Mouse (Mus musculus) midbrain, embryonic 11.5 days (tissue): ENCODE measurements around the gene Rhobtb1. TPM values are rescaled to one million over a fixed set of nuclear protein-coding genes. Genes with fewer than 3 reads are reported as not detected.

Experiments used
- ATAC-seq: fragments of 200-750 bp; cut with Nextera tagmentation; 2 replicates; pipeline ENCODE4 v1.8.0; 2017; ENCODE audit warnings: moderate TSS enrichment, moderate library complexity; ENCODE audit not compliant: low FRiP score
- DNase-seq: peaks from one replicate; pipeline ENCODE4 v3.0.0; 2015; ENCODE audit warnings: low spot score; ENCODE audit errors: missing footprints
- H3K27ac ChIP-seq: fragments of 300-500 bp; sonication (generic); 2 replicates; pipeline ENCODE4 v1.5.1; 2014; ENCODE audit warnings: low read depth, low read length
- H3K27me3 ChIP-seq: fragments of 300-500 bp; sonication (generic); 2 replicates; pipeline ENCODE4 v1.6.1; 2014; ENCODE audit warnings: mild to moderate bottlenecking, low read length, moderate library complexity, mixed read lengths; ENCODE audit not compliant: control insufficient read depth, insufficient read depth
- H3K36me3 ChIP-seq: fragments of 300-500 bp; sonication (generic); 2 replicates; pipeline ENCODE4 v1.6.1; 2014; ENCODE audit warnings: mild to moderate bottlenecking, low read length, moderate library complexity, mixed read lengths; ENCODE audit not compliant: control insufficient read depth, insufficient read depth
- H3K4me1 ChIP-seq: fragments of 300-500 bp; sonication (generic); 2 replicates; pipeline ENCODE4 v1.6.1; 2014; ENCODE audit warnings: low read length; ENCODE audit not compliant: control insufficient read depth, insufficient read depth
- H3K4me2 ChIP-seq: fragments of 300-500 bp; sonication (generic); 2 replicates; pipeline ENCODE4 v1.6.1; 2014; ENCODE audit warnings: mild to moderate bottlenecking, moderate library complexity
- H3K4me3 ChIP-seq: fragments of 300-500 bp; sonication (generic); 2 replicates; pipeline ENCODE4 v1.5.1; 2014; ENCODE audit warnings: low read depth, low read length
- H3K9ac ChIP-seq: fragments of 300-500 bp; sonication (generic); 2 replicates; pipeline ENCODE4 v1.6.1; 2014; ENCODE audit warnings: low read length
- H3K9me3 ChIP-seq: fragments of 300-500 bp; sonication (generic); 2 replicates; pipeline ENCODE4 v1.6.1; 2016; ENCODE audit warnings: low read length; ENCODE audit not compliant: control insufficient read depth
- WGBS: fragments of 180-500 bp; shearing (Covaris S2); extraction: QIAGEN DNeasy Blood & Tissue Kit; methylation state at CpG from one replicate; pipeline ENCODE4 v1.1.7; 2014; 5-methylcytosine and 5-hydroxymethylcytosine counted together
- polyA plus RNA-seq: library from polyadenylated mRNA; unstranded; fragments of >200 nt; fragmentation: Nextera tagmentation; extraction: Ambion mirVana; gene quantifications from 2 replicates; pipeline ENCODE4 v1.2.1, GENCODE M21; 2014

Rhobtb1 gene
- polyA plus RNA-seq, 1 experiment from 2014 or later = 14.2 TPM

DNA sequence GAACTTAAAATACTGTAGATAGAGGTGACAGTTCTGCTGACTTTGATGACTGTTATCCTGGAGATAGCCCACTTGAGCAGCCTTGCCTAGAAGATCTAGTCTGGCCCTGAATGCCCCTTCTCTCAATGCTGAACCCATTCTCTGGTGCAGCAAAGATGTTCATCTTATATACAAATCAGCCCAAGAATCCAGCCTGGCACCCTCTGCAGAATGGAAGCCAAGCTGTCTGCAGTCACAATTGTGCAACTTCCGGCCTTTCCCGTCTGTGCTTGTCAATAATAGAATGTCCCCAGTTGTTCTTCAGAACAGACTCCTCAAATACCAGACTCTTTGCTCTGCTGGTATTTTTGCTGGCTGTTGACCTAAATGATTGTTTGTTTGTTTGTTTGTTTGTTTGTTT is 89.3 kb downstream of the Rhobtb1 start:
- H3K27ac ChIP-seq = no peak overlapping the region
- H3K27me3 ChIP-seq = no peaks in the 10 kb centered on the region
- H3K4me1 ChIP-seq = peaks cover 4% of the 10 kb centered on the region; the same call in 1 of the 2 replicates
- H3K9ac ChIP-seq = no peak overlapping the region
- 89% methylated on average over 2 of the region's 2 CpGs for WGBS
- no peak for ATAC-seq
- DNase-seq = no peak
- H3K4me2 ChIP-seq = no peak overlapping the region
- no peaks in the 10 kb centered on the region for H3K36me3 ChIP-seq
- H3K4me3 ChIP-seq = no peak overlapping the region
- no peaks in the 10 kb centered on the region for H3K9me3 ChIP-seq

DNA sequence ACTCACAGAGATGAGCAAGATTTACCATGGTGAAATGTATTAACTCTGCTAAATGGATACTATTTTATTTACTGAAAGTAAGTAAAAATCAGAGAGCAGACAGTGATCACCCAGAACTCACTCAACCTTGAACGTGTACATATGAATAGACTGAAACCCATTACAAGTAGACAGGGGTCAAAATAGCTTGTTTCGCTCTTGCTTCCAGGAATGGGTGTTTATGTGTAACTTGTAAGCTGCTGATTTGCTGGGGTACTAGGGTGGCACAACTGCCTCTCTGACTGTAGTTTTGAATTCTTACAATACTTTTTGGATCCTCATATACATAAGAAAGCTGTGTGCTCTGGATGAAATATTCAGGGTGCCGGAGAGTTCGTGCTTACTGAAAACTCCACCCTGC is 93.9 kb downstream of the Rhobtb1 start:
- Histone ChIP-seq H3K4me1 (no peaks in the 10 kb centered on the region), H3K9me3 (no peaks in the 10 kb centered on the region), H3K27ac (no peak overlapping the region), H3K9ac (no peak overlapping the region), H3K4me3 (no peak overlapping the region), H3K36me3 (no peaks in the 10 kb centered on the region), H3K27me3 (no peaks in the 10 kb centered on the region), H3K4me2 (no peak overlapping the region)
- WGBS = 94% methylated on average over 4 of the region's 4 CpGs
- ATAC-seq = no peak
- no peak for DNase-seq

DNA sequence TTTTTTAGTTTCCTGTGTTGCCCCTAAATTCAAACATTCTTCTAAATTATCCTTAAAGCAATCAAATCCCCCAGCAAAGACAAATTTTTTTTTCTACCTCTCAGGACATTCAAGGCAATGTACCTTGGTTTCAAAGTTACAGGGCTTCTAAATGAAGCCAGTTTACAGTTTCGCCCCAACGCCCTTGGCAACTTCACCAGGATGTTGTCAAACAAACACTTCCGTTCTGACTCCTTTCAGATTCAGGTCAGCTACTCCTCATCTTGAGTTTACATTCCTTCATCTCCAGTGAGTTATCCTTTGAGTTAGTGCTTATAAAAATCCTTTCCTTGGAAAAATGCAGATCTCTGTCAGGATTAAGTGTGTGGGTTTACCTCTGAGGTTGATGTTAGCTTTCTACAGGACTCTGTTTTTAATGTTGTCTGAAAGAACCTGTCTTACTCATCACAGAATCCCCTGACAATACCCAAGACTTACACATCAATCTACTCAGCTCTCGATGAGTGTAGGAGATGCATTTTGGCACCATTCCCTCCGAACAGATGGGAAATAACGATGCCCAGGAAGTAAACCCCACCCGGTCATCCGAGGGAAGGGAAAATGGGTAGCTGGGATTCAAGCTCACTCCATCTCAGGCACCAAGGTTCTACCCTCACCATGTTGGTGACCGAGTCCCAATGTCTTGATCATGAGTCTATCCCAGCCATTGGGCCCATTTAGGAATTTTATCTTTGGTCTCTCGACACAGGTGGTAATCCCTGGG is 94.9 kb downstream of the Rhobtb1 start:
- no peak overlapping the region for H3K9ac ChIP-seq
- ATAC-seq = no peak

DNA sequence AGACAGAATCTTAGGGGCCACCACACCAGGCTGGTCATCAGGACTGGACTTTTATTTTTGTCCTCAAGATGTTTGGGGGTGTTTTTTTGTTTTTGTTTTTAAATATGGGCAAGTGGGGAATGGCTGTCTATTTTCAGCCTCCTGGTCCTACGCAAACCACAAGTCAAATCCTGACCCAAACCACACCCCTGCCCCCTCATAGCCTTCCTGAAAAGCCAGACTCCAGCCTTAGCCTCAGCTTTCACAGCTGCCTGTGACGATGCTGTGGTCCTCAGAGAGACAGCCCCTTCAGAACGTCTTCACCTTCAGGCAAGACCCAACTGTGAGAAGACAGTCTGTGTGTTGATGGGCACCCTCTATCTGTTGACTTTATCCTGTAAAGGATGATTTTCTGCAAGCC is 95.5 kb downstream of the Rhobtb1 start:
- Histone ChIP-seq H3K4me1 (no peaks in the 10 kb centered on the region), H3K4me3 (no peak overlapping the region), H3K4me2 (no peak overlapping the region), H3K27ac (no peak overlapping the region), H3K9ac (no peak overlapping the region), H3K9me3 (no peaks in the 10 kb centered on the region), H3K36me3 (no peaks in the 10 kb centered on the region), H3K27me3 (no peaks in the 10 kb centered on the region)
- DNase-seq = no peak
- ATAC-seq = no peak
- WGBS = 79% methylated on average over 3 of the region's 3 CpGs

More for the DNA sequence above, 94.9 kb downstream of the Rhobtb1 start:
- Histone ChIP-seq H3K27ac (no peak overlapping the region), H3K9me3 (no peaks in the 10 kb centered on the region), H3K36me3 (no peaks in the 10 kb centered on the region), H3K4me3 (no peak overlapping the region), H3K4me2 (no peak overlapping the region), H3K27me3 (no peaks in the 10 kb centered on the region), H3K4me1 (no peaks in the 10 kb centered on the region)
- no peak for DNase-seq
- 94% methylated on average over 10 of the region's 10 CpGs for WGBS

DNA sequence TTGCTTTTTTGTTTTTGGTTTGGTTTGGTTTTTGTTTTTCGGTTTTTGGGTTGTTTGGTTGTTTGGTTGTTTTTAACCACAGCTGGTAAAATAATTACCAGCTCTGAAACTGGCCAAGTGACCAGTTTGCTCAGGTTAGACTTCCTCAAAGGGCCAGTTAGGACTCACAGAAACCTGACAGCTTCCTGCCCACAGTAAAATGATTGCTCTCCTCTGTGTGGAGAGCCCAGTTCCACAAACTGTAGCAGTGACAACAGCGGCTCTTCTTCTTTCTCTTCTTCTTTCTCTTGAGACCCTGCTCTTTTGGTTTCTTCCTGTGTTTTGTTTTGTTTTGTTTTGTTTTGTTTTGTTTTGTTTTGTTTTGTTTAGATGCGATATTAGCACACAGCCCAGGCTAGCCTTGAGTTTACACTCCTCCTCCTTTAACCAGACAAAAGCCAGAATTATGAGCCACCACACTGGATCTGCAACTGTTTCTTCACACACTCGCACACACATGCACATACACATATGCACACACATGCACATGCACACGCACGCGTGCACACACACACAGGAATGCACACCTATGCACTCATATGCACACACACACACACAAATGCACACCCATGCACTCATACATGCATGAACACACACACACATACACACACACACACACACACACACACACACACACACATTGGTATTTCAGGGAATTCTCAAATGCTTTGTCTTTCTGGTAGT is 96.2 kb downstream of the Rhobtb1 start:
- Histone ChIP-seq H3K27ac (no peak overlapping the region), H3K4me2 (no peak overlapping the region), H3K4me1 (no peaks in the 10 kb centered on the region), H3K9me3 (no peaks in the 10 kb centered on the region), H3K27me3 (no peaks in the 10 kb centered on the region), H3K9ac (no peak overlapping the region), H3K4me3 (no peak overlapping the region), H3K36me3 (no peaks in the 10 kb centered on the region)
- WGBS = 96% methylated on average over 7 of the region's 7 CpGs
- ATAC-seq (no peak), DNase-seq (no peak)

DNA sequence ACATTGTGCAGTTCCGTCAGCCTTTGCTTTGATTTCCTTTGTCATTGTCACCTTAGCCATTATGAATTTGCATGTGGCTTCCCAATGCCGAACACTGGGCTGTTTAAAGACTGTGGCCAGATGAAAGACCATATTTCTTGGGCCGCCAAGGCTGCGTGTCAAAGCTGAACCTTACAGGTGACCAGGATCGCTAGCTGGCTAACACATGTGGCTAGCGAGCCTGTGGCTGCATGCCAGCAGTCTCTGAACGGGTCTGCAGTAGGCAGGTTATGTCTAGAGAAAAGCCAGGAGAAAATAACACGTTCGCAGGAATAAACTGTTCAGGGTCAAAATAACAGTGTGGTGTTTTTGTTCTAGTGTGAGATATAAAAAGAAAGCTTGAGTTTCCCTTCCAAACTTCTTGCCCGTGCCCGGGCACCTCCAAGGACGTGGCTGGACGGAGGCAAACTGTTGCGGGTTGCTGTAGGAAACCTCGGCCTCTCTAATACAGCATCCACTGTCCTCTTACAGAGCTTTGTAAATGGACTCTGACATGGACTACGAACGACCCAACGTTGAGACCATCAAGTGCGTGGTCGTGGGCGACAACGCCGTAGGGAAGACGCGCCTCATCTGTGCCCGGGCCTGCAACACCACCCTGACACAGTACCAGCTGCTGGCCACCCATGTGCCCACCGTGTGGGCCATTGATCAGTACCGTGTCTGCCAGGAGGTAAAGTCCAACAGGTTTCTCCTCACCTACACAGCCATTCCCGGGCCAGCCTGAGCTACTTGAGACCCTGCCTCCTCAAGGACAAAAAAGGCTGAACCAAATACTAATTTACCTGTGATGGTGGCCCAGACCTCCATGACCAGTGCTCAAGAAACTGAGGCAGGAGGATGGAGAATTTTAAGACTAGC is 97.3 kb downstream of the Rhobtb1 start:
- H3K4me3 ChIP-seq = no peak overlapping the region
- H3K9ac ChIP-seq = no peak overlapping the region
- peaks cover 4% of the 10 kb centered on the region for H3K4me1 ChIP-seq
- no peak overlapping the region for H3K27ac ChIP-seq
- no peaks in the 10 kb centered on the region for H3K36me3 ChIP-seq
- H3K27me3 ChIP-seq = no peaks in the 10 kb centered on the region
- no peak for ATAC-seq
- H3K4me2 ChIP-seq = no peak overlapping the region
- no peaks in the 10 kb centered on the region for H3K9me3 ChIP-seq
- 93% methylated on average over 29 of the region's 29 CpGs for WGBS
- no peak for DNase-seq

DNA sequence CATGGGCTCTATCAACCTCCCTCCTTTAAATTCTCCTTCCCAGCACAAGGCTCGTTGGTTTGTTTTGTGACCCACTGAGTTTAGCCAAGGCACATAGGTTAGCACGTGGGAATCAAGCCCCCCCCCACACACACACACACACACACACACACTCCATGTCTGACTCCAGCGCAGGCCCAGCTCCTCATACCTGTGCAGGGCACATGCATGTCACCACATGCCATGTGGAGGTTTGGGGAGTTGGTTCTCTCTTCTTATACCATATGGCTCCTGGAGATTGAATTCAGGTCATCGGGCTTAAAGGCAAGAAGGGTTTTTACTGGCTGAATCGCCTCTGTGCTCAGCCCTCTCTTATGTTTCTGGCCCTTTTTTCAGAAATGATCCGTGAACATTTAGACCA is 100.0 kb downstream of the Rhobtb1 start:
- DNase-seq (no peak), ATAC-seq (no peak)
- H3K36me3 ChIP-seq = no peaks in the 10 kb centered on the region
- no peak overlapping the region for H3K4me2 ChIP-seq
- H3K9ac ChIP-seq = no peak overlapping the region
- 92% methylated on average over 6 of the region's 6 CpGs for WGBS
- H3K9me3 ChIP-seq = no peaks in the 10 kb centered on the region
- no peaks in the 10 kb centered on the region for H3K27me3 ChIP-seq
- H3K4me1 ChIP-seq = peaks cover 15% of the 10 kb centered on the region
- H3K4me3 ChIP-seq = no peak overlapping the region
- no peak overlapping the region for H3K27ac ChIP-seq

DNA sequence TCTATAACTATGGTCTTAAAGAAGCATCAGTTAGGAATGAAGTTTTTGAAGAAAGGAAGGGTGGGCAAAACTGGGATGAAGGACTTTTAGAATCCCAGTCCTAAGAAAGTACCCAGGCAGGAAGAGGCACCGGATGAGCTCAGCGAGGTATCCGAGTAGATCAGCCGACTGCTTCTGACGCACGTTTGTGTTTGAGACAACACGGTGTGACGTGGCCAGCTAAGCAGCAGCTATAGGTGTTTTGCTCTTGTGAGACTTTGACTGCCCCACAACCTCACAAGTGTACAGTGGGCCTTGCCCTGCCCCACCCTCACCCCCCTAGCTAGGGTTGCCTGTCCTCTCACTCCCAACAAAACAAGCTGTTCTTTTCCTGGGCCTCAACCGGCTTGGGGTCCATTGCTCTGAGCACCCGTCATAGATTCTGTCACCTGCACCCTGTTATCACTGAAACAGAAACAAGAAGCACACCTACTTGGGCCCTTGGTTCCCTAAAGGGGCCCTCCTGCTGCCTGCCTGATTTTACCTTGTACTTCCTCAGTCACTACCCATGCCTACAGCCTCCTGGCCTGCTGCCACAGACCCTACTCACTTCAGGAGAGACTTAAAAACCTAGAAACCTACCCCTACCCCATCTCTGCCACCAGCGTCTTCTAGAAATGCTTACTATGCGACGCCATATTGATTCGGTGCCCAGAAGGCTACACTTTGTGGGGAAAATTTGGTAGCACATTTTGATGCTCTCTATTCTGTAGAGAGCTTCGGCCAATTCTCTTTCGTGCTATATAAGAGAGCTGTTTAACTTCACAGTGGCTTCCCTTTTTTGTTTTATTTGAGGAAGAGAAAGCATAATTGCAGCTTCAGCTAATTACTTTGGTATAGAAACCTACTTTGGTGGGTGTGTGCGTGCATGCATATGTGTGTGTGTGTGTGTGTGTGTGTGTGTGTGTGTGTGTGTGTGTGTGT is 101.2 kb downstream of the Rhobtb1 start:
- Histone ChIP-seq H3K27ac (no peak overlapping the region), H3K27me3 (no peaks in the 10 kb centered on the region), H3K4me3 (no peak overlapping the region), H3K4me1 (peaks cover 15% of the 10 kb centered on the region), H3K4me2 (no peak overlapping the region), H3K36me3 (no peaks in the 10 kb centered on the region), H3K9me3 (no peaks in the 10 kb centered on the region), H3K9ac (no peak overlapping the region)
- DNase-seq = no peak
- no peak for ATAC-seq
- 95% methylated on average over 17 of the region's 17 CpGs for WGBS
